Mouse (Mus musculus) brain, embryonic 14.5 days (tissue): Measurements from ENCODE around the gene Cpeb3.

Experiments used
- CTCF ChIP-seq: fragments of 200-500 bp; IDR thresholded peaks from 2 replicates; pipeline ENCODE4 v1.5.1; 2012; ENCODE audit warnings: inconsistent platforms, mild to moderate bottlenecking, moderate library complexity, borderline replicate concordance; ENCODE audit not compliant: insufficient read depth, insufficient read length; ENCODE audit errors: extremely low read depth
- POLR2A ChIP-seq: fragments of 200-500 bp; IDR thresholded peaks from 2 replicates; pipeline ENCODE4 v1.6.1; 2012; ENCODE audit warnings: mild to moderate bottlenecking, inconsistent platforms, borderline replicate concordance; ENCODE audit not compliant: poor library complexity, insufficient read depth, insufficient read length, severe bottlenecking; ENCODE audit errors: extremely low read depth

GRCm38 (mm10) chr19:37016890-37017289, 191.5 kb downstream of the Cpeb3 start:
- TF ChIP-seq CTCF (no peak), POLR2A (no peak)
